Mouse (Mus musculus) spleen, adult 2 months (tissue): ENCODE data around the gene Gm16451. TPM values are rescaled to one million over a fixed set of nuclear protein-coding genes. Genes with fewer than 3 reads are reported as not detected.
"Not testable (repeated sequence)": the region's sequence is repeated elsewhere in the genome, so short reads cannot be mapped to it uniquely, and the experiment has no call there.

Source experiments
- DNase-seq, 2 experiments: peaks; one replicate each; pipeline versions ENCODE4 v3.0.0 to v3.0.0-alpha.2; 2012 to 2021; ENCODE audit warnings: low spot score in 2 of 2, low read depth in 1 of 2
- H3K27ac ChIP-seq: fragments of 200-500 bp; 2 replicates; pipeline ENCODE4 v1.5.1; 2012; ENCODE audit warnings: low read length, inconsistent platforms; ENCODE audit not compliant: insufficient read depth
- H3K27me3 ChIP-seq: fragments of 200-500 bp; 2 replicates; pipeline ENCODE4 v1.6.1; 2012; ENCODE audit warnings: mild to moderate bottlenecking, moderate library complexity, low read length, inconsistent platforms; ENCODE audit not compliant: control insufficient read depth, insufficient read depth
- H3K36me3 ChIP-seq: fragments of 200-500 bp; 2 replicates; pipeline ENCODE4 v1.6.1; 2012; ENCODE audit warnings: mild to moderate bottlenecking, low read length, inconsistent platforms; ENCODE audit not compliant: control insufficient read depth, insufficient read depth
- H3K4me1 ChIP-seq: fragments of 200-500 bp; 2 replicates; pipeline ENCODE4 v1.6.1; 2011; ENCODE audit warnings: inconsistent platforms; ENCODE audit not compliant: control insufficient read depth, insufficient read depth, insufficient read length
- H3K4me3 ChIP-seq: fragments of 200-500 bp; 2 replicates; pipeline ENCODE4 v1.5.1; 2011; ENCODE audit warnings: mild to moderate bottlenecking, inconsistent platforms; ENCODE audit not compliant: insufficient read depth, insufficient read length; ENCODE audit errors: extremely low read depth
- WGBS: fragments of 180-500 bp; shearing (Covaris S2); methylation state at CpG from one replicate; pipeline ENCODE4 v1.1.7; 2018; 5-methylcytosine and 5-hydroxymethylcytosine counted together
- polyA plus RNA-seq: library from polyadenylated mRNA; depleted of rRNA; stranded (reverse); fragments of >200 nt; gene quantifications from 2 replicates; pipeline ENCODE4 v1.2.3, GENCODE M21; 2012; rRNA removed

Gm16451 gene
- polyA plus RNA-seq: not detected in 2 replicates

- H3K4me1 ChIP-seq, H3K36me3 ChIP-seq, H3K27me3 ChIP-seq, H3K27ac ChIP-seq, H3K4me3 ChIP-seq, DNase-seq: not testable (repeated sequence)
- WGBS: no CpG with 5 or more reads among the region's 2 CpGs
Measured at GRCm38 (mm10) chr7:22118145-22118544, at the start of gene Gm16451. TSS of gene Gm16451 (minus strand) at chr7:22118245.

- H3K36me3 ChIP-seq, DNase-seq, H3K4me3 ChIP-seq, H3K4me1 ChIP-seq, H3K27ac ChIP-seq, H3K27me3 ChIP-seq: not testable (repeated sequence)
- no CpG with 5 or more reads among the region's 3 CpGs for WGBS
Measured at GRCm38 (mm10) chr7:22163935-22164334, 45.9 kb upstream of the Gm16451 start, which contains the start of gene Vmn1r142. TSS of gene Vmn1r142 (minus strand) at chr7:22164035.

GRCm38 (mm10) chr7:22134641-22135040 is 16.6 kb upstream of the Gm16451 start, which contains the start of gene Gm10666:
TSS of gene Gm10666 (minus strand) at chr7:22134741.
- no CpG with 5 or more reads among the region's 5 CpGs for WGBS
- not testable (repeated sequence) for H3K27me3 ChIP-seq, DNase-seq, H3K36me3 ChIP-seq, H3K4me1 ChIP-seq, H3K27ac ChIP-seq, H3K4me3 ChIP-seq

- not testable (repeated sequence) for H3K36me3 ChIP-seq, DNase-seq, H3K4me3 ChIP-seq, H3K27me3 ChIP-seq, H3K4me1 ChIP-seq, H3K27ac ChIP-seq
- WGBS: no CpG with 5 or more reads among the region's 7 CpGs
Measured at GRCm38 (mm10) chr7:22068757-22069156, 49.3 kb downstream of the Gm16451 start, which contains the start of gene Vmn1r139. TSS of gene Vmn1r139 (plus strand) at chr7:22069057.

Other genes starting within 250 kb of the Gm16451 start
- gene Gm5891, start 197.0 kb downstream of the Gm16451 start, polyA plus RNA-seq: not detected in 2 replicates
- gene Vmn1r137, start 123.7 kb downstream of the Gm16451 start, polyA plus RNA-seq: not detected in 2 replicates
- not detected in 2 replicates for gene Vmn1r138, start 89.3 kb downstream of the Gm16451 start, polyA plus RNA-seq
- not detected in 2 replicates for gene Gm6176, start 61.9 kb downstream of the Gm16451 start, polyA plus RNA-seq
- gene Vmn1r139, start 49.2 kb downstream of the Gm16451 start, polyA plus RNA-seq: not detected in 2 replicates
- gene Gm10666, start 16.5 kb upstream of the Gm16451 start, polyA plus RNA-seq: not detected in 2 replicates
- not detected in 2 replicates for gene Vmn1r142, start 45.8 kb upstream of the Gm16451 start, polyA plus RNA-seq
- not detected in 2 replicates for gene Vmn1r143, start 71.1 kb upstream of the Gm16451 start, polyA plus RNA-seq
- gene Gm8653, start 83.0 kb upstream of the Gm16451 start, polyA plus RNA-seq: not detected in 2 replicates
- gene Gm8453, start 111.2 kb upstream of the Gm16451 start, polyA plus RNA-seq: not detected in 2 replicates
- gene Gm4187, start 211.5 kb upstream of the Gm16451 start, polyA plus RNA-seq: not detected in 2 replicates